Mouse (Mus musculus) right cerebral cortex, postnatal 10 days (tissue): ENCODE data around the gene Abtb2.

Experiments used
- DNase-seq, 2 experiments: peaks; one replicate each; pipeline ENCODE4 v3.0.0; 2021; ENCODE audit warnings: low spot score in 2 of 2

The Abtb2 gene

DNA sequence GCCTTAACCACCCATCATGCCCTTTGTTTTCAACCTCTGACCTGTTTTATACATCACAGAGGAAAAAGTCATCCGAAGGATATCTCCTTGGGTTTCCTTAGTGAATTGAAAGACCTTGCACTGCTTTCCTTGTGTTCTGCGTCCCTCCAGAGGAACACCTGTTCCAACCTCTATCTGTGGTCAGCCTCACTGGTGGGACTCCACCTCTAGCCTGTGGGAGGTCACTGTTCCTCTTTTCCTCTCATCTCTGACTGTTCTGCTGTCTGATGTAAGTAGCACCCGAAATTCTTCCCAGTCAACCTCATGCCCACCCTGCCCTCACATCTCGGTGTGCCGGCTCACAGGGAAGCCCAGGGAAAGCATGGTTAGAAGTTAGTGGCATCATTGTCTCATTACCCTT, 48.9 kb downstream of the Abtb2 start:
- DNase-seq, result no peak

DNA sequence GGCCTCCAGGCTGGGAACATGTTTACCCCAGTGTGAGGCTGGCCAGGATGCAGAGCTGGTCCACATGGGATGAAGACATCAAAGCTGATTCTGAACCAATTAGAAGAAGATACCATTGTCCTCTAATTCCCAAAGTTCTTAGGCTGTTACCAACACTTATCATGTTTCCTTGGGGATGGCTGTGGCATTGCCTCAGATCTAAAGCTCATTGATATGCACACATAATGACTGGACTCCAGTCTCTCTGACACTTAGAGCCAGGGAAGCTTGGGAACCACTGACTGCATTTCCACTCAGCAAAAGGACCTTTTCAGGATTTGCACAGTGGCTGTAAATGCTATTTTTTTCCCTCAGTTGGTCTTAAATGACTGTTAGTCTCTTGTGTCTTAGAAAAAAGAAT, 52.3 kb downstream of the Abtb2 start:
- DNase-seq, result no peak

- no peak for DNase-seq
Observed at GRCm38 (mm10) chr2:103622950-103623349, 56.8 kb downstream of the Abtb2 start.

DNA sequence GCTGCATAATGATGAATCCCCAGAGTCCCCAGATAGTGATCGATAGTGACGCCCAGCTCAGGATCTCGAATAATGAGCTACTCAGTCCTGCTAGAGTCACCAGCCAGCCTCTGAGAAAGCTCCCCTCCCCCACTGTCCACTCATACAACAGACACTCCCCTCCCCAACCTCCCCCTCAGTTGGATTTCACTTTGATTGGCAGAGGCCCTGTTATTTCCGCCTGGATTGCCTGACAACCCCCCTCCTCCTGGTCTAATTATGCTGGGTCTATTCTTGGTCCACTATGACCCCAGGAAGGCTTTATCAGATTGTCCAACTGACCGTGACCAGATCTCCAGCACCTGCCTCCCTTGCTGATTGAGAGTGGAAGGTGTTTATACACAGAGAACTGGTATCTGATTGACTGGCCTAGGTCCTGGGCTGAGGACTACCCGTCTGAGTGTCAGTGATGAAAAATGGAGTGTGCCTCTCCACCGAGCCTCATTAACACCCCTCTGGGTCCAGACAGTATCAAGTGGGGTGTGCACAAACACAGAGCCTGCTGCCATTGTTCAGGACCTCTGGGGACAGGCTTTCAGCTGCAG, 59.3 kb downstream of the Abtb2 start:
- no peak for DNase-seq

- DNase-seq, result no peak
Observed at GRCm38 (mm10) chr2:103627101-103627500, 61.0 kb downstream of the Abtb2 start.

DNA sequence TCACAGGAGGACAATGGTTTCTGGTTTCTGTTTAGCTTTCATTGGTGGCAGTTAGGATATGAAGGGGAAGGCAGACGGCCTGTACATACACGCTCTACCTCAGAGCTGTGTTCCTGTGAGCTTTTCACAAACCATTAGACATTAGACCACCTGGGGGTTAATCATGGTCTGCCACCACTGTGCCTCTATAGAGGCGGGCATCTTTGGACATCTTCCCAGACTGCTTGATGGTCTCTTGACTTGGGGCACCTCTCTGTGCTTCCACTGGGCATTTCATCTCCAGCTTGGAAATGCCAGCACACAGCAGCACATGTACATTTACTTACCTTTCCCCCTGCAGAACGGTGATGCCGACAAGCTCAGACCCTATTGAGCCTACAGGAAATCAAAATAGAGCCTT, 63.8 kb downstream of the Abtb2 start:
- no peak for DNase-seq

DNA sequence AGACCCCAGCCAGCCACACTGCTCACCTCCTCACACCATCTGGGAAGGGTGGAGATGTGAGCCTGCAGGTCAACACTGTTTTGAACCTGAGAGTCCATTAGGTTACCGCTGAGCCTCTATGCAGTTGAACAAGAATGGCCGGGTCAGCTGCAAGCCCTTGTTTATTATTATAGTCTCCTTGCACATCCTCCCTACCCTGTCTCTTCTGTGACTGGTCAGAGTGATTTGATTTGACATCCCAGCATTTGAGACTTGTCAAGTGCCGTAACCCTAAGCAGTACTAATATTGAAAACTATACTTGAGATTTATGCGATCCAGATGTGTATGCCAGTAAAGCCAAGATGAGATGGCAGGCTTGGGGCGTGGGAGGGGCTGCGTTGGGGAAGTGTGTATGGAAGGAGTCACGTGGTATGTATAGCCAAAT, 65.2 kb downstream of the Abtb2 start:
- DNase-seq, result no peak

GRCm38 (mm10) chr2:103632136-103632925, 66.2 kb downstream of the Abtb2 start:
- no peak for DNase-seq

- DNase-seq, result no peak
Observed at GRCm38 (mm10) chr2:103632926-103633250, 66.8 kb downstream of the Abtb2 start.

DNA sequence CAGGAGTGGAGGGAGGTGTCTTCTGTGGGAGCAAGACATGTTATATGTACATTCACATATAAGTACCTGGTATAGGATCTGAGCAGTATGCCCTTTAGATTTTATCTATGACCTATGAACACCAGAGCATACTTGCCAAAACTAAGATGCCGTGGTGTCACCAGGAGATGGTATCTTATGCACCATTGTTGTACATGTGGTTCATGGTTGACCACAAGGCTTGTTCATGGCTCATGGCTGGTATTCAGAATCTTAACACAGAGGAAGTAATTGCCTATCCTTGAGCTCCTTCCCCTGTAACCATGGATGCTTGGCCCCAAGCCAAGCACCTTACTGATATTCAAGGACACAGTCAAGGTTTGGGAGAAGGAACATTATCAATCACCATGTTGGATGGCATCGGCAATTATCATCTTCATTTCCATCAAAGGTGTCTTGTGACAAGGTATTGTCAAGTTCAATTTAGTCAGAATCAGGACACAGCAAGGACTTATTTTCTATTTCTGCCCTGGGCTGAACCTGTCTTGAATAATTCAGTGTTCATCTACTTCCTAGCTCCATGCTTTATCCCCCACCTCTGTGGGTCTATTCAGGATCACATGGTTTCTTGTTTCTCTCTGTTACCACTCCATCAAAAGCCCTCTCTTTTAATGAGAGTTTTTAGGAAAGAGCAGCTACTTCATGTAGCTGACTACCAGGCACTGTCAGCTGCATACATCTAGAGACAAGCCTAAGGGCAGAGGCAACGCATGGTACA, 69.8 kb downstream of the Abtb2 start:
- DNase-seq, result no peak

GRCm38 (mm10) chr2:103637385-103637784, 71.3 kb downstream of the Abtb2 start:
- DNase-seq, result no peak

- no peak for DNase-seq
Observed at GRCm38 (mm10) chr2:103637943-103638342, 71.8 kb downstream of the Abtb2 start.

GRCm38 (mm10) chr2:103639701-103640100, 73.6 kb downstream of the Abtb2 start:
- DNase-seq, result no peak

- DNase-seq, result no peak
Observed at GRCm38 (mm10) chr2:103640861-103641260, 74.8 kb downstream of the Abtb2 start.

DNA sequence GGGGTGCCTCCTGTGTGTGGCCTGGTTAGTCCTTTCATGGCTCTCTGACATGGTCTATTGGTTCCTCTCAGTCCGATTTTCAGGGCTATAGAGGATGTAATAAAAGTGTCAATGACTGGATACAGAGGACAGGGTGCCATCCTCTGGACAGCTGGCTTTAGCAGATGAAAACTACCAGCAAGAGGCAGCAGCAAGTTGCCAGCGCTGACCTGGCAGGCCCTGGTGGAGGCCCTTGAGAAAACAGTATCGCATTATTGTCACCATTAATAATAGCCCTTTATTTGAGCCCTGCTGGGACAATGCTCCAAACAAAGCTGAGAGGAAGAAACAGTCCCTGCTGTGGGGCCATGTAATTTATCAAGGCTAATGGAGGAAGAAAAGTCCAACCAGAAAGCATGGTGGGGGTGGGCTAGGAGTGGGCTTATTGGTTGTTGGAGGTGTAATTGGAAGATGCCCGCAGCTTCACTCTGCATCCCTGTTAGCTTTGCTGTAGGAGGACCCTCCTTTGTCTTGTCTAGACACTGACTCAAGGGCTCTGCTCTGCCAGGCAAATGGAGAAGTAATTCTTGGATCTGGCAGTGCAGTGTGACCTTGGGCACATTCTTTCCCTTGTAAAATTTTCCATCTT, 77.6 kb downstream of the Abtb2 start:
- no peak for DNase-seq

GRCm38 (mm10) chr2:103644418-103644817, 78.3 kb downstream of the Abtb2 start:
- peak; percentile 55 to 58 for DNase-seq

DNA sequence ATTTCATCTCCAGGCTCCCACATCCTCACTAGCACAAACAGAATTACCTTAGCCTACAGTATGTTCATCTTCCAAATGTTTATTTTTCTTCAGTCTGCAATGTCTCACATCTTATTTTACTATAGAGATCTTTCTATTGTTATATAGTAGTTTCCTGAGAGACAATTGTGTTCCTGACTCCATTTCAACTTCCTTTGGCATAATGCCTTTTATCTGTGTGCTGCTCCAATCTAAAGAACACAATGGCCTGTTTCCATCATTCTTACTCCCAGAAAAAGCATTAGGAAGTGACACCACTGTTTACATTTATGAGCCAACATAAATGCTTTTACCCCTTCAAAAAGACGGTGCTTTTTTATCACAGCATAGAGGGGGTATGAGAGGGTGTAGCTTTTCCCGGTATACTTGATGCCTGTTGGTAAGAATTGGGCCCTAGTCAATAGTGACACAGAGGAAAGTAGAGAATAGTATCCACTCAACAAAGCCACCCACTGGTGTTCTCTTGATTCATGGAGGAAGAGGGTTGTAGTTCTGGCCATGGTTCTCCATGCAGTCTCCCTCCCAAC, 84.3 kb downstream of the Abtb2 start:
- no peak for DNase-seq

- no peak for DNase-seq
Observed at GRCm38 (mm10) chr2:103652121-103652520, 86.0 kb downstream of the Abtb2 start.

DNA sequence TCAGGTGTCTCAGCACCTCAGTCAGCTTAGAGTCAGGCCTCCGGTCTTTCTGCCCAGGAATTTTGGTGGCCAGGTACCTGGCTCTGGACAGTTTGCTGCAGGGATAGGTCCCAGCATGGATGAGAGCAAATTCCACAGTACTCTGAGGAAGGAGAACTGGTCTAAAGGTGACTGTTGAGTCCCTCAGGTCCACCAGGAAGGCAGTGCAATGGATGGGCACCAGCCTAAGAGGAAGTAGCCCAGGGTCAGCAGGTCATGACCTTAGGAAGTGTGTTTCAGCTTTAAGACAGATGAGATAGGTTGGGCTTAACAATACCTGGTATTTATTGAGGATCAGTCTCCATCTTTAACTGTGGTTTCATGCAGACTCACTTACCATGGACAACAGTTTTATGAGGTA, 88.9 kb downstream of the Abtb2 start:
- DNase-seq, result no peak

GRCm38 (mm10) chr2:103656028-103656427, 89.9 kb downstream of the Abtb2 start:
- DNase-seq, result no peak

DNA sequence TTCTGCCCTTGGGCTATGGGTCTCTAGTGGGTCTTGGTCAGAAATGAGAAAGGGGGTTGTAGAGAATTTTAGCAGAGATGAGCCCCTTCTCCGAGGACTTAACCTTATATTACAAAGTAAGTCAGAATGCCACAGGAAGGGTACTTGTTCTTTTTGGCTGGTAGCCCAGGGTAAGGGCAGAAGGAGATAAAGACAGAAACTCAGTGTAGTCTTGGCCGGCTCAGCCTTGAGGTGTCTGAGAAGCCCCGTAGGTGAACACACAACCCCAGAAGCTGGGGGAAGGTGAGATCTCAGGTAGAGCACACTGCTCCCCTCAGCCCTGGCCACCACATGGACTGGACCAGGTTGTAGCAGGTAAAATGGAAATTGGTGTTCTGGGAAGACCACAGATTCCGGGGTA, 93.1 kb downstream of the Abtb2 start:
- DNase-seq, result no peak
